Mouse (Mus musculus): Measurements from ENCODE around the gene Cnot6l.
A peak's percentile ranks its signal among the peaks of the same experiment; 100 is the strongest.

Cnot6l gene

GRCm38 (mm10) chr5:96164021-96164411, at the start of gene Cnot6l:
Gene Cnot6l, minus strand, starts transcription at chr5:96164171.
- peak; percentile 51 for DNase-seq (ENCODE audit: low read depth, low spot score)

- peak; percentile 88 for DNase-seq (ENCODE audit: low read depth, low spot score)
Measured at GRCm38 (mm10) chr5:96209916-96210583, 46.1 kb upstream of the Cnot6l start.

DNA sequence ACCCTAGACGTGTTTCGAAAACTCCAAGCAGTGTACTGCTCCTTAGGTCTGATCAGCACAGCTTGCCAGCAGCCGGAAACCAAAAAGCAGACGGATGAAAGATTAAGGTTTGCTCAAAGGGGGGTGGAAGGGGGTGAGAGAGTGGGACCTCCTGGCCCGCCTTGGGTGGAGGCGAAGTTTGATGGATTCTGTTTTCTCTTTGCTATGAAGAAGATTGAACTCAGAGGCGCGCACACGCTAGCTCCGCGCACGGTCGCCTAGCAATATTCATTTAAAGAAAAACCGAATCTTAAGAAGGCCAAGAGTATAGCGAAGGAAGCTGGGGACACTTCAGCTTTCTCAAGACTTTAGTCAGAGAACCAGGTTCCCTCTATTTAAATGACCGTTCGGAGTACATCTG, 45.5 kb upstream of the Cnot6l start, which contains the start of gene Mrpl1:
Gene Mrpl1, plus strand, starts transcription at position 35 of the 400 bp plus-strand sequence.
- DNase-seq (ENCODE audit: low read depth, low spot score) = peak; percentile 8

DNA sequence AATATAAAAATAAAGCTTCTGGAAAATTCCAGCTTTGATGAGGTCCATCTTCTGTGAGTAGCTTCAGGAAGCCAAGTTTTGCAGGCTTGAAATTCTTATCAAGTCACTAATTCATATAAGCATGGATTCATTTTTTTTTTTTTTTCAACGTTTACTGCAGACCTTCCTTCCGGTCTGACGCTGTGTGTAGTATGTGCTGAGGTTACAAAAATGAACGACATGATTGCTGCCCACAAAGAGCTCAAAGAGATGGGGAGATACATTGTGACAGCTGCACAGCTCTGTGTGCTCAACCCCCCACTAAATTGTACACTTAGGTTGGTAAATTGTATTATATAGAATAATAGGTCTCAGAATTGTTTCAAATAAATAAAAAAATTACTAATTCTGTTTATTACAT, 44.6 kb upstream of the Cnot6l start:
- DNase-seq (ENCODE audit: low read depth, low spot score) = no peak

GRCm38 (mm10) chr5:96207531-96207930, 43.6 kb upstream of the Cnot6l start:
- DNase-seq (ENCODE audit: low read depth, low spot score) = no peak

DNA sequence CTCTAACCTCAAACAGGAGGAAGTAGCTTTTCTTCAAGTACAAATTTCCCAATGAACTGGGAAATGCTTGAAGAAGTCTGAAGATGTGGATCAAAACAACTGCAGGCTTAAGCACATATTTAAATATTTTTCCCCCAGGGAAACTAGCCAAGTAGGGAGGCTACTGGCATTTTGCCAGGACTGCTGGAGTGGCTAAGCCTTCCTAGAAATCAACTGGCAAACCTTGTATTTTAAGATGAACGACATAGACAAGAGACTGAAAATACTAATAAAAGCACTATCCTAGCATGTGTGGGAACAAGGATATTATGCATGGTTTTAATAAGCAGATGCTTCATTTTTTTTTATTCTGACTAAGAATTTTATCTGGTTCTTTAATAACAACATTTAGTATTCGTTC, 42.9 kb upstream of the Cnot6l start:
- peak; percentile 16 for DNase-seq (ENCODE audit: low read depth, low spot score)

DNA sequence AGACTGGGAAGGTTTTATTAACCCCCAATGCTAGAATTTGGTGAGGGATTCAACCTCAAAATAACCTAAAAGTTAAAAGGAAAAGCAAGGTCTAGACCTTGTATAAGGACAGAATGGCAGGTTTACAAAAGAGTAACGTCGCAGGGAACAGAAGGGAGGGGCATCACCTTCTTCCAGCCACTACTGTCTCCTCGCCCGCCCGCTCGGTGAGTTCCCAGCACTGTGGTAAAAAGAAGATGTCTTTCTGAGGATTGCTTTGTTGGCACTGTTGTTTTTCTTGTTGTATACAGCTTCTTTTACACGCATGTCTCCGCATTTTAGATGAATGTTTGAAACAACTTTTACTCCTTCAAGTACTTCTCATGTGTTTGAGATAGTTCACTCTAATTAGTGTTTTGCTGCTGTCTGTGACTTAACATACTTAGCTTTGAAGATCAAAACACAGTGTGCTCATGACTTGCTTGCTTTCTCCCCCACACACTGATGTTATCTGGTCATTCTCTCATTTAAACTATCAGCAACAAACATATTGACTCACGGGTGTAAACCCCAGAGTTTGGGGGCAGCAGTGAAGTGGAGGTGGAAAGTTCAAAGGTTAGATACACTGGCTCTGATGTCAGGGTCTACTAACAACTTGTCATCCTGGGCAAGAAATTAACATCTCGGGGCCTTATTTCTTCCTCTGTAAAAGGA, 37.6 kb upstream of the Cnot6l start:
- no peak for DNase-seq (ENCODE audit: low read depth, low spot score)

DNA sequence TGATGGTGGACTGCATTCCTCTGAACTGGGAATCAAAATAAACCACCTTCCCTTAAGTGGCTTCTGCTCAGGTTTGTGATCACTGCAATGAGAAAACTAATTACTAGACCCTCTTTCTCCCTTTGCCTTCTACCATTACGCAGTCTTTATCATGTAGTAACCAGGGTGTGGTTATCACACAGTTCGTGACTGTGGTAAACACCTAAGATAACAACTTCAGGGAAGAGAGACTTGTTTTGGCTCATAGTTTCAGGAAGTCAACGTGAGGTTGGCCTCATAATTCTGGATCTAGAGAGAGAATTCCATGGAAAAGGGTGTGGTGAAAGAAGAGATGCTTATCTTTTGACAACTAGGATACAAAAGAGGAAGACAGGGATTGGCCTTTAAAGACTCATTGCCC, 36.3 kb upstream of the Cnot6l start:
- no peak for DNase-seq (ENCODE audit: low read depth, low spot score)

DNA sequence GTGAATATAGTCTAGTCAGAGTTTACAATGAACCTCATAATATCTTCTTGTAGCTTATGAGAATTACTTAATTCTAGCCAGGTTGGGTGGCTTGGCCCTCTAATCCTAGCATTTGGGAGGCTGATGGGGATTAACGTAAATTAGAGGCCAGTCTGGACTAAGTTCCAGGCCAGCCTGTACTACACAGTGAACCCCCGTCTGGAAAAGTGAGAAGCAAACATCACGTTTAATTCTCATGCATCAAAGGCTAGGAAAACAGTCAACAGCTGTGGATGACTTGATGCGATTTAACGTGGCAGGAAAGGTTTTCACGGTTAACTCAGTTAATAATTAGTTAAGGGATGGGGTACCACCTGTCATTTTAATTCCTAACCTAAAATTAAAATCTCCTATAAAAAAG, 34.3 kb upstream of the Cnot6l start:
- no peak for DNase-seq (ENCODE audit: low read depth, low spot score)

GRCm38 (mm10) chr5:96196547-96197052, 32.6 kb upstream of the Cnot6l start:
- DNase-seq (ENCODE audit: low read depth, low spot score) = no peak

DNA sequence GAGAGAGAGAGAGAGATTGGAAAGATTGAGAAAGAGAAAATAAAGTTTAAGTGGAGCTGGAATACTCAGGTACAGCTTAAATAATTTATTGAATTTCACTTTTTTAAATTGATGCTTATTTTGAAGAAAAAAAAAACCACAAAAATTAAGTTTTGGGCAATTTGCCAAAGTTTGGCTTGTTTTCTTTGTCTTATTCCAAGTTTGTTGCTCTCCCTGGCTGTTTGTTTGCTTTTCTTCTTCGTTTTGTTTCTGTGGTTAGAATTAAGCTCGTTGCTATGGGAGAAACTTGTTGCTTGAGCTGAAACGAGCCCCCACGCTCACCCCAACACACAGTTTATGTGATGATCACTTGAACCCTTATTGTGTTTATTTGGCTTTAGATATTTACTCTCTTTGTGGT, 27.3 kb upstream of the Cnot6l start:
- DNase-seq (ENCODE audit: low read depth, low spot score) = no peak

- no peak for DNase-seq (ENCODE audit: low read depth, low spot score)
Measured at GRCm38 (mm10) chr5:96189761-96190160, 25.8 kb upstream of the Cnot6l start.

DNA sequence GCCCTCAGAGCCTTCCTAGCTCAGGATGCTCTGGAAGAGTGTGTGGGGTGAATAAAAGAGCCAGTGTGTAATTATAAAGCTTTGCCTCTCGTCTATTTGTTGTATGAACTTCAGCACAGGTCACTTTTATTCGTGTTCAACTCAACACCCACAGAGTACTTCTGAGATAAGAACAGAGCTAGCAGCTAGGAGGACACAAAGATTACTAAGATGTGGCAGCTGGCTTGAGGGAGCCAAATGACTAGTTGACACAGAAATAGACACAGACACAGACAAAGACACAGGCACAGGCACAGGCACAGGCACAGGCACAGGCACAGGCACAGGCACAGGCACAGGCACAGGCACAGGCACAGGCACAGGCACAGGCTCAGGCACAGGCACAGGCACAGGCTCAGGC, 20.0 kb upstream of the Cnot6l start:
- DNase-seq (ENCODE audit: low read depth, low spot score) = no peak

- no peak for DNase-seq (ENCODE audit: low read depth, low spot score)
Measured at GRCm38 (mm10) chr5:96183211-96183610, 19.2 kb upstream of the Cnot6l start.

DNA sequence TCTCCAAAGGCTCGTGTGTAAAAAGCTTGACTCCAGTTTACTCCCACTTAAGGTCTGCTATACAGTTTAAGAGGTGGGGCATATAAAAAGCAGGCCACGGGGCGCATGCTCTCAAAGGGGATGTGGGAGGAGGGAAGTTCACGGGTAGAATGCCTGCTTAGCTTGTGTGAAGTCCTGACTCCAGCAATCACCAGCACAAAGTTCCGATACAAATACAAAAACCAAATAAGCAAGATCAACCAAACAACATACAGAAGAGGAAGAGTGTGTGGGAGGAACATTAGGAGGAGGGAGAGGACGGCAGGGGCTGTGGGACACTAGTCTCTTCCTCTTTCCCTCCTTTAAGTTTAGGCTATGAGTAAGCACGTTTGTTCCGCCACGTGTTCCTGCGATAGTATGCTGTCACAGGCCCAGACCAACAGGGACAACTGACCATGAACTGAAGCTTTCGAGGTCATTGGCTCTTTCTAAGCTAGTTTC, 12.9 kb upstream of the Cnot6l start:
- peak; percentile 16 for DNase-seq (ENCODE audit: low read depth, low spot score)

- DNase-seq (ENCODE audit: low read depth, low spot score) = no peak
Measured at GRCm38 (mm10) chr5:96176121-96176520, 12.2 kb upstream of the Cnot6l start.

- DNase-seq (ENCODE audit: low read depth, low spot score) = no peak
Measured at GRCm38 (mm10) chr5:96171765-96172164, 7.8 kb upstream of the Cnot6l start.

GRCm38 (mm10) chr5:96170443-96170842, 6.5 kb upstream of the Cnot6l start:
- DNase-seq (ENCODE audit: low read depth, low spot score) = no peak

DNA sequence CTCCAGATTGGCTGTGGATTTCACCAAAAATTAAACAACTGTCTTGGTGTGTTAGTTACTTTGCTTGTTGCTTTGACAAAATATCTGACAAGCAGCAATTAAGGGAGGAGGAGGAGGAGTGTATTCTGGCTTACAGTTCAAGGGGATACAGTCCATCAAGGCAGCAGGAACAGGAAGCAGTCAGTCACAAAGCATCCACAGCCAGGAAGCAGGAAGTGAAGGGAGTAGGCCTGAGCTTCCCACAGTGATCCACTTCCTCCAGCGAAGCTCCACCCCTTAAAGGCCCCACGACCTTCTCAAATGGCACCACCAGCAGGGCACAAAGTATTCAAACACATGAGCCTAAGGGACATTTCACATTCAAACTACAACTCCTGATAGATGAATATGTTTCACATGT, 2.8 kb upstream of the Cnot6l start:
- DNase-seq (ENCODE audit: low read depth, low spot score) = no peak

GRCm38 (mm10) chr5:96163396-96164020, 463 bp downstream of the Cnot6l start:
- DNase-seq (ENCODE audit: low read depth, low spot score) = no peak

DNA sequence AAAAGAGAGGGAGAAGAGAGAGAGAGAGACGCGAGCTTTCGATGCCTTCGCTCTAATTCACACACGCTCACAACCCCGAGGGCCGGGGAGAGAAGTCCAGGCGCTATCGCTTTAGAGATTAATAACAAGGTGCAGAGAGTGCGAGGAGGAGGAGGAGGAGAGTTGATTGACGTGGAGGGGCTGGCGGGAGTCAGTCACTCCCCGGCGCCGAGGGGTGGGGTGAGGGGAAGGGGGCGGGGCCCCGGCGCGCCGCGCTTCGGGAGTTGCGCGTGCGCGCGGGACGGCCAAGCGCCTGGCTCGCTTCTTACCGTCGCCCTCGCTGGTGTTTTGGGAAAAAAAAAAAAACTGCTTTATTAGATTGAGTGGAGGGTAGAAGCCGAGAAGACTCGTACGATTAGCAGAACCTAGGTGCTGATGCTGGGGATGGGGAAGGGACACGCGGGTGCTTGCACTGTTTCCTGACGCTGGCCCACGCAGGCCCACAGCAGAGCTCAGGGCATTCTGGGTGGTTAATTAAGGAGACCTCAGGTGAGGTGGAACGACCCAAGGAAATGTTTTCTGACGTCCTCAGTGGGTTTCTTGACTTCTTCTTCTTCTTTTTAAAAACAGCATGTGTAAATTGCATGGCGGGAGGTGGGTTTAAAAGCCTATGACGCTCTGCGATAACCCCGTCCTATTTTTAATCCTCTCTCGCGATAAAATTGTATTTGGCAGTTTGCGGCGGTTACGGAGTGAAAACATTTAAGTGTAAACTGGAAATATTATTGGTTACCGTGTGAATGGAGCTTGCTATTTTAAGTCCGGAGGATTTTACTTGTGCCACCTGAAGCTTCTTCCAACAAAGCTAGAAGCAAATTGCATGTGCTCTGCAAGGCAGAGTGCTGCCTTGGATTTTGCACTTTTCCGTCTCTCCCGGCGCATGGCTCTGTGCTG, 1.3 kb downstream of the Cnot6l start:
- DNase-seq (ENCODE audit: low read depth, low spot score) = peak; percentile 85
